Mouse (Mus musculus): ENCODE measurements around the gene Hmg20b.

DNA sequence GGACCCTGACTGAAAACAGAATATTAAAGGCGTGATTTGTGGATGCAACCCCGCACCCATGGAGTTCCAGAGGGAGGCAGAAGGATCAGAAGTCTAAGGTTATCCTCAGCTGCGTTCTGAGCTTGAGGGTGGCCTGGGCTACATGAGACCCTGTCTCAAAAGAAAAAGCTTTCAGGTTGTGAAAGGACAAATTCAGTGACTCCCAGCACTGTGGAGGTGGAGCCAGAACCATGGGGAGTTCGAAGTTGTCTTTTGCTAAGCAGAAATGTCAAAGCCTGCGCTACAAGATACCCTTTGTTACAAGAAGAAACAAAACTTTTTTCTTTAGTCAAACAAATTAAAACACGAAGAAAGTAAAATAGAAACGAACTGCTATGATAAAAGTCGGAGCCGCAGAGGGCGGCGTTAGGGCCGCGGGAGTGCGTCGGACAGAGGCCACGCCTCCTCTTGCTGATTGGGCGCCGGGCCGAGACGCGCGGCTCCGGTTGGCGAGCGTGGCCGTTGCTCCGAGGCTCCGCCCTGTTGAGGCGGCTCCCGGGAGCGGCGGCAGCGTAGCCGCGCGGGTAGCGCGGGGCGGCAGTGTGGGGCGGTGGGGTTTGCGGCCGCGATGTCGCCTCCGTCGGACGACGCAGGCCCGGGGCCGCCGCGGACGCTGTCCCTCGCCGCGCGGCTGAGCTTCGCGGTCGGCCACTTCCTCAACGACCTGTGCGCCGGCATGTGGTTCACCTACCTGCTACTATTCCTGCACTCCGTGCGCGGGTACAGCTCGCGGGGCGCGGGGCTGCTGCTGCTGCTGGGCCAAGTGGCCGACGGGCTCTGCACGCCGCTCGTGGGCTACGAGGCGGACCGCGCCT is 6.9 kb upstream of the Hmg20b start, which contains the start of gene Mfsd12:
- TF ChIP-seq CTCF (IDR thresholded peaks at IDR 0.05; ENCODE audit: control insufficient read depth, insufficient read depth, insufficient read length) (no peak), MYOG (IDR thresholded peaks at IDR 0.05; ENCODE audit: control insufficient read depth, extremely low read depth, insufficient read length) (no peak), MAX (IDR thresholded peaks at IDR 0.05) (peak; percentile 13), USF1 (IDR thresholded peaks at IDR 0.05; ENCODE audit: low read depth) (no peak), MYOD1 (IDR thresholded peaks at IDR 0.05; ENCODE audit: control insufficient read depth, insufficient read length, low read depth) (no peak), CEBPB (IDR thresholded peaks at IDR 0.05; ENCODE audit: low read depth) (no peak), FOSL1 (IDR thresholded peaks at IDR 0.05; ENCODE audit: insufficient read depth, low read length, poor library complexity, severe bottlenecking) (no peak)
